Mouse (Mus musculus): Measurements from ENCODE around the gene Tiprl. TPM values are rescaled to one million over a fixed set of nuclear protein-coding genes. Genes with fewer than 3 reads are reported as not detected.
A peak's percentile ranks its signal among the peaks of the same experiment; 100 is the strongest.

Gene Tiprl
- polyA plus RNA-seq, 1 experiment from 2014 or later = 36.4 TPM

DNA sequence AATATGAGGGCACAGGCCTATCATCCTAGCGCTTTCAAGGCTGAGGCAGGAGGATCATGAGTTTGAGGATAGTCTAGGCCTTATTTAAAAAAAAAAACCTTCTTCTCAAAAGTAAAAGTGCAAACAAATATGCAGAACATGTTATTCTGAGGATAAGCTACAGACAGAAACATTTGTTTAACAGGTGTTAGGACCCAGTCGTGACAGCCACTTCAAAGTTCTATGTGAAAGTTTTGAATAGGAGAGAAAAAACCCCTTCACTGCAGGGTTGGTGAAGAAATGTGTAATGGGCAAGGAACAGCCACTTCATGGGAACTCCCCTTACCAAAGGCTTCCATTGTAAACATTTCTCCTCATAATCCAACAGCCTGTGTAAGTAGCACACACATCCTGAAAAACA lies 13.8 kb upstream of the Tiprl start:
- Histone ChIP-seq H3K36me3 (ENCODE audit: control insufficient read depth, insufficient read depth) (no peaks in the 10 kb centered on the region), H3K9ac (ENCODE audit: low read depth, low read length) (no peak overlapping the region), H3K4me3 (ENCODE audit: low read depth, low read length) (no peak overlapping the region), H3K4me1 (ENCODE audit: control insufficient read depth, low read depth, low read length) (no peaks in the 10 kb centered on the region), H3K27ac (ENCODE audit: low read length) (no peak overlapping the region), H3K4me2 (ENCODE audit: low read depth, low read length) (no peak overlapping the region), H3K27me3 (ENCODE audit: control insufficient read depth, insufficient read depth, low read depth, low read length) (no peaks in the 10 kb centered on the region), H3K9me3 (replicated peaks; ENCODE audit: control insufficient read depth, low read length) (no peaks in the 10 kb centered on the region)
- 68% methylated on average over 2 of the region's 2 CpGs for WGBS (ENCODE audit: insufficient replicate concordance)
- ATAC-seq (ENCODE audit: low read depth) = no peak

DNA sequence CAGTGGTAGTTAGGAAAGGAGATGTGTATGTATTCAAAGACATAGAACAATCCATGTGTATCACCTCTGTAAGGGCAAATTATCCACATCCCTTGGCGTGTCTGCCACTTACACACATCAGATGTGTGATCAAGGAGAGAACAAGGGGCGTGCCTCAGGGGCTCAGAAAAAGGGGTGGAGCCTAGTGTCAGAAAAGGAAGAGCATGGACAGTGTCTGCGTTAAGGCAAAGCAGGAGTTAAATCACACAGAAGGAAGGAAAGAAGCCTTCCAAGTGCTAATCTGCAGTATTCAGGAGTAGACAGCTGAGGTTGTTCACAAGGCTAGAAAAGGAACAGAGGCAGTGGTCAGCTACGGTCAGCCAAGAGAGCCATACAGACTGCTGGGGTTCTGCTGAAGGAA lies 12.0 kb upstream of the Tiprl start:
- Histone ChIP-seq H3K36me3 (ENCODE audit: control insufficient read depth, insufficient read depth) (no peaks in the 10 kb centered on the region), H3K27me3 (ENCODE audit: control insufficient read depth, insufficient read depth, low read depth, low read length) (no peaks in the 10 kb centered on the region), H3K9me3 (replicated peaks; ENCODE audit: control insufficient read depth, low read length) (no peaks in the 10 kb centered on the region), H3K9ac (ENCODE audit: low read depth, low read length) (no peak overlapping the region), H3K4me3 (ENCODE audit: low read depth, low read length) (no peak overlapping the region), H3K27ac (ENCODE audit: low read length) (no peak overlapping the region), H3K4me2 (ENCODE audit: low read depth, low read length) (no peak overlapping the region), H3K4me1 (ENCODE audit: control insufficient read depth, low read depth, low read length) (no peaks in the 10 kb centered on the region)
- WGBS (ENCODE audit: insufficient replicate concordance) = 26% methylated on average over 4 of the region's 4 CpGs
- no peak for ATAC-seq (ENCODE audit: low read depth)

DNA sequence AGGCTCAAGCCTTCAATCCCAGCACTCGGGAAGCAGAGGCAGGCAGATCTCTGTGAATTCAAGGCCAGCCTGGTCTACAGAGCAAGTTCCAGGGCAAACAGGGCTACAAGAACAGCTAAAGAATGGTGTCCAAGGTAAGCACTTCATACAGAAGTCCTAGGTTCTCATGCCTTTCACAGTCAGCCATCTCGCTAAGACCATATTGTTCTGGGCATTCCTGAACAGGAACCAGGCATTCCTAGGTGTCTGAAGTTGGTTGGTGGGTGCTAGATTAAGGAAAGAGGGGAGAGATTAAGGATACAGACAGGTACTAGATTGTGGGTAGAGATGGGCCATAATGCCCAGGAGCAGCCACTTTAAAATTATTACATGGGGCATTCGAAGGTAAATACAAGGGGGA lies 11.0 kb upstream of the Tiprl start:
- Histone ChIP-seq H3K9me3 (replicated peaks; ENCODE audit: control insufficient read depth, low read length) (no peaks in the 10 kb centered on the region), H3K9ac (ENCODE audit: low read depth, low read length) (no peak overlapping the region), H3K36me3 (ENCODE audit: control insufficient read depth, insufficient read depth) (no peaks in the 10 kb centered on the region), H3K4me2 (ENCODE audit: low read depth, low read length) (no peak overlapping the region), H3K4me3 (ENCODE audit: low read depth, low read length) (no peak overlapping the region), H3K4me1 (ENCODE audit: control insufficient read depth, low read depth, low read length) (no peaks in the 10 kb centered on the region), H3K27ac (ENCODE audit: low read length) (no peak overlapping the region), H3K27me3 (ENCODE audit: control insufficient read depth, insufficient read depth, low read depth, low read length) (no peaks in the 10 kb centered on the region)
- 63% methylated on average over 3 of the region's 3 CpGs for WGBS (ENCODE audit: insufficient replicate concordance)
- ATAC-seq (ENCODE audit: low read depth) = no peak

- no peak overlapping the region for H3K4me3 ChIP-seq (ENCODE audit: low read depth, low read length)
- H3K9me3 ChIP-seq (replicated peaks; ENCODE audit: control insufficient read depth, low read length) = no peaks in the 10 kb centered on the region
- no peaks in the 10 kb centered on the region for H3K27me3 ChIP-seq (ENCODE audit: control insufficient read depth, insufficient read depth, low read depth, low read length)
- H3K4me2 ChIP-seq (ENCODE audit: low read depth, low read length) = no peak overlapping the region
- no peaks in the 10 kb centered on the region for H3K4me1 ChIP-seq (ENCODE audit: control insufficient read depth, low read depth, low read length)
- 54% methylated on average over 5 of the region's 5 CpGs for WGBS (ENCODE audit: insufficient replicate concordance)
- no peaks in the 10 kb centered on the region for H3K36me3 ChIP-seq (ENCODE audit: control insufficient read depth, insufficient read depth)
- H3K27ac ChIP-seq (ENCODE audit: low read length) = no peak overlapping the region
- H3K9ac ChIP-seq (ENCODE audit: low read depth, low read length) = no peak overlapping the region
- ATAC-seq (ENCODE audit: low read depth) = no peak
Measured at GRCm38 (mm10) chr1:165247085-165247484, 10.3 kb upstream of the Tiprl start.

DNA sequence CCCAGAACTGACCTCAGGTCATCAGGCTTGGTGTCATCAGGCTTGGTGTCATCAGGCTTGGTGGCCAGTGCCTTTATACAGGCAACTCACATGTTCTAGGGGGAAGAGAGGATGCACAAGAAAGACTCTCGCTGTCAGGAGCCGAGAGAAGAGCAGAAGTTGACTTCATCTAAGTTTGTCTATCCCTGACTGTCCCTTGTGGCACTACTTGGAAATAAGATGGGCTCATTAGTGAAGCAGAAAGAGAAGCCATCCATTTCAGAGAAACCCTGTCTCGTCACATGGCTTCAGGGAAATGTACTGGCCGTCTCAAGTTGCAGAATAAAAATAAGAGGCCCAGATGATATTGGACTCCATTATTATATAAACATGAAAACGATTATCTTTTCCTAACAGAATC lies 9.8 kb upstream of the Tiprl start:
- ATAC-seq (ENCODE audit: low read depth) = no peak
- H3K4me2 ChIP-seq (ENCODE audit: low read depth, low read length) = no peak overlapping the region
- H3K4me1 ChIP-seq (ENCODE audit: control insufficient read depth, low read depth, low read length) = no peaks in the 10 kb centered on the region
- H3K9me3 ChIP-seq (replicated peaks; ENCODE audit: control insufficient read depth, low read length) = no peaks in the 10 kb centered on the region
- WGBS (ENCODE audit: insufficient replicate concordance) = 61% methylated on average over 5 of the region's 5 CpGs
- no peak overlapping the region for H3K27ac ChIP-seq (ENCODE audit: low read length)
- no peak overlapping the region for H3K9ac ChIP-seq (ENCODE audit: low read depth, low read length)
- H3K27me3 ChIP-seq (ENCODE audit: control insufficient read depth, insufficient read depth, low read depth, low read length) = no peaks in the 10 kb centered on the region
- no peak overlapping the region for H3K4me3 ChIP-seq (ENCODE audit: low read depth, low read length)
- H3K36me3 ChIP-seq (ENCODE audit: control insufficient read depth, insufficient read depth) = no peaks in the 10 kb centered on the region

GRCm38 (mm10) chr1:165235846-165236245 lies 950 bp downstream of the Tiprl start:
- H3K9ac ChIP-seq (ENCODE audit: low read depth, low read length) = peak overlapping the region; percentile 94
- WGBS (ENCODE audit: insufficient replicate concordance) = 11% methylated on average over 10 of the region's 10 CpGs
- H3K27ac ChIP-seq (ENCODE audit: low read length) = peak overlapping the region; percentile 93
- H3K4me1 ChIP-seq (ENCODE audit: control insufficient read depth, low read depth, low read length) = peaks cover 16% of the 10 kb centered on the region
- ATAC-seq (ENCODE audit: low read depth) = no peak
- no peaks in the 10 kb centered on the region for H3K36me3 ChIP-seq (ENCODE audit: control insufficient read depth, insufficient read depth)
- peak overlapping the region; percentile 99 for H3K4me3 ChIP-seq (ENCODE audit: low read depth, low read length)
- H3K27me3 ChIP-seq (ENCODE audit: control insufficient read depth, insufficient read depth, low read depth, low read length) = no peaks in the 10 kb centered on the region
- no peaks in the 10 kb centered on the region for H3K9me3 ChIP-seq (replicated peaks; ENCODE audit: control insufficient read depth, low read length)
- H3K4me2 ChIP-seq (ENCODE audit: low read depth, low read length) = peak overlapping the region; percentile 88

- Histone ChIP-seq H3K9me3 (replicated peaks; ENCODE audit: control insufficient read depth, low read length) (no peaks in the 10 kb centered on the region), H3K9ac (ENCODE audit: low read depth, low read length) (no peak overlapping the region), H3K36me3 (ENCODE audit: control insufficient read depth, insufficient read depth) (no peaks in the 10 kb centered on the region), H3K4me3 (ENCODE audit: low read depth, low read length) (no peak overlapping the region), H3K27me3 (ENCODE audit: control insufficient read depth, insufficient read depth, low read depth, low read length) (no peaks in the 10 kb centered on the region), H3K27ac (ENCODE audit: low read length) (no peak overlapping the region), H3K4me1 (ENCODE audit: control insufficient read depth, low read depth, low read length) (peaks cover 16% of the 10 kb centered on the region), H3K4me2 (ENCODE audit: low read depth, low read length) (no peak overlapping the region)
- WGBS (ENCODE audit: insufficient replicate concordance) = 56% methylated on average over 2 of the region's 2 CpGs
- ATAC-seq (ENCODE audit: low read depth) = no peak
Measured at GRCm38 (mm10) chr1:165233806-165234205, 3.0 kb downstream of the Tiprl start.

DNA sequence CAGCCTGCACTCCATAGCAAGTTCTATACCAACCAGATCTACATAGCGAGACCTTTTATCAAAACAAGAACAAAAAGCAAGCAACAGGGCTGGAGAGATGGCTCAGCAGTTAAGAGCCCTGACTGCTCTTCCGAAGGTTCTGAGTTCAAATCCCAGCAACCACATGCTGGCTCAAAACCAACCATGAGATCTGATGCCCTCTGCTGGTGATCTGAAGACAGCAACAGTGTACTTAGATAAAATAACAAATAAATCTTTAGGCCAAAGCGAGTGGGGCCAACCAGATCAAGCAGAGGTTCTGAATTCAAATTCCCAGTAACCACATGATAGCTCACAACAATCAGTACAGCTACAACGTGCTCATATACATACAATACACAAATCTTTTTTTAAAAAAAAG lies 6.1 kb downstream of the Tiprl start:
- H3K4me1 ChIP-seq (ENCODE audit: control insufficient read depth, low read depth, low read length) = peaks cover 11% of the 10 kb centered on the region
- WGBS (ENCODE audit: insufficient replicate concordance) = 85% methylated on average over 4 of the region's 4 CpGs
- ATAC-seq (ENCODE audit: low read depth) = no peak
- no peaks in the 10 kb centered on the region for H3K9me3 ChIP-seq (replicated peaks; ENCODE audit: control insufficient read depth, low read length)
- no peaks in the 10 kb centered on the region for H3K27me3 ChIP-seq (ENCODE audit: control insufficient read depth, insufficient read depth, low read depth, low read length)
- no peak overlapping the region for H3K27ac ChIP-seq (ENCODE audit: low read length)
- no peaks in the 10 kb centered on the region; the same call in 1 of the 2 replicates for H3K36me3 ChIP-seq (ENCODE audit: control insufficient read depth, insufficient read depth)
- H3K4me3 ChIP-seq (ENCODE audit: low read depth, low read length) = no peak overlapping the region
- H3K4me2 ChIP-seq (ENCODE audit: low read depth, low read length) = no peak overlapping the region
- no peak overlapping the region for H3K9ac ChIP-seq (ENCODE audit: low read depth, low read length)

DNA sequence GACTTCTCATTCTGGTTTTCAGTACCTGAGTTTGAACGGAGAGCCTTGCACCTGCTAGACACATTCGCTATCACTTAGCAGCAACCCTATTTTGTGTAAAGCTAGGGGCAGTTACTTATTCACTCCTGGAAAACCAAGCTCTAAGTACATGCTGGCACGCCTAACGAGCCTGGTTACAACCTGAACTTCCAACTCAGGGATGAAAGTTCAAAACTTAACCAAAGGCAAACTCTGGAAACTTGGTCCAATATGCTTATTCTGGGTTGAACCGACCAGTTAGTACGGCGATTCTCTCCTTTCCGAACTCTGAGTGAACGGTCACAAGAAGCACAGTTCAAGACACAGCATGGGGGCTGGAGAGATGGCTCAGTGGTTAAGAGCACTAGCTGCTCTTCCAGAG lies 7.2 kb downstream of the Tiprl start:
- Histone ChIP-seq H3K27ac (ENCODE audit: low read length) (peak overlapping the region; percentile 44; the same call in 1 of the 2 replicates), H3K4me3 (ENCODE audit: low read depth, low read length) (no peak overlapping the region), H3K4me1 (ENCODE audit: control insufficient read depth, low read depth, low read length) (peaks cover 4% of the 10 kb centered on the region), H3K4me2 (ENCODE audit: low read depth, low read length) (no peak overlapping the region), H3K9ac (ENCODE audit: low read depth, low read length) (no peak overlapping the region), H3K27me3 (ENCODE audit: control insufficient read depth, insufficient read depth, low read depth, low read length) (no peaks in the 10 kb centered on the region), H3K36me3 (ENCODE audit: control insufficient read depth, insufficient read depth) (no peaks in the 10 kb centered on the region; the same call in 1 of the 2 replicates), H3K9me3 (replicated peaks; ENCODE audit: control insufficient read depth, low read length) (no peaks in the 10 kb centered on the region)
- WGBS (ENCODE audit: insufficient replicate concordance) = 81% methylated on average over 9 of the region's 9 CpGs
- peak; percentile 47; the same call in 1 of the 2 replicates for ATAC-seq (ENCODE audit: low read depth)

All from liver, embryonic 16.5 days (tissue).